Mouse (Mus musculus) hindbrain, embryonic 11.5 days (tissue): Measurements from ENCODE around the gene Rdh1. TPM values are rescaled to one million over a fixed set of nuclear protein-coding genes. Genes with fewer than 3 reads are reported as not detected.
"Not testable (repeated sequence)": the region's sequence is repeated elsewhere in the genome, so short reads cannot be mapped to it uniquely, and the experiment has no call there.

Source experiments
- ATAC-seq: fragments of 200-750 bp; cut with Nextera tagmentation; 2 replicates; pipeline ENCODE4 v1.8.0; 2017; ENCODE audit warnings: mild to moderate bottlenecking, moderate TSS enrichment, moderate library complexity; ENCODE audit not compliant: low FRiP score
- DNase-seq: peaks from one replicate; pipeline ENCODE4 v3.0.0-alpha.2; 2015; ENCODE audit warnings: low spot score
- H3K27ac ChIP-seq: fragments of 300-500 bp; sonication (generic); 2 replicates; pipeline ENCODE4 v1.5.1; 2014; ENCODE audit warnings: mild to moderate bottlenecking, low read depth, low read length
- H3K27me3 ChIP-seq: fragments of 300-500 bp; sonication (generic); 2 replicates; pipeline ENCODE4 v1.6.1; 2014; ENCODE audit warnings: mild to moderate bottlenecking, low read length, moderate library complexity, mixed read lengths; ENCODE audit not compliant: control insufficient read depth, insufficient read depth
- H3K36me3 ChIP-seq: fragments of 300-500 bp; sonication (generic); 2 replicates; pipeline ENCODE4 v1.6.1; 2014; ENCODE audit warnings: mild to moderate bottlenecking, low read length, moderate library complexity, mixed read lengths; ENCODE audit not compliant: control insufficient read depth, insufficient read depth
- H3K4me1 ChIP-seq: fragments of 300-500 bp; sonication (generic); replicated peaks from 2 replicates; pipeline ENCODE4 v1.6.1; 2014; ENCODE audit warnings: low read length, mixed read lengths; ENCODE audit not compliant: control insufficient read depth, insufficient read depth
- H3K4me2 ChIP-seq: fragments of 300-500 bp; sonication (generic); replicated peaks from 2 replicates; pipeline ENCODE4 v1.6.1; 2014; ENCODE audit warnings: mild to moderate bottlenecking, low read depth, low read length
- H3K4me3 ChIP-seq: fragments of 300-500 bp; sonication (generic); 2 replicates; pipeline ENCODE4 v1.5.1; 2014; ENCODE audit warnings: low read depth, low read length
- H3K9ac ChIP-seq: fragments of 300-500 bp; sonication (generic); 2 replicates; pipeline ENCODE4 v1.6.1; 2014; ENCODE audit warnings: low read depth, low read length
- H3K9me3 ChIP-seq: fragments of 300-500 bp; sonication (generic); 2 replicates; pipeline ENCODE4 v1.6.1; 2016; ENCODE audit warnings: low read length; ENCODE audit not compliant: control insufficient read depth
- WGBS: fragments of 180-500 bp; shearing (Covaris S2); extraction: QIAGEN DNeasy Blood & Tissue Kit; methylation state at CpG from one replicate; pipeline ENCODE4 v1.1.7; 2014; 5-methylcytosine and 5-hydroxymethylcytosine counted together
- polyA plus RNA-seq: library from polyadenylated mRNA; unstranded; fragments of >200 nt; fragmentation: Nextera tagmentation; extraction: Ambion mirVana; gene quantifications from 2 replicates; pipeline ENCODE4 v1.2.1, GENCODE M21; 2014

The Rdh1 gene
- polyA plus RNA-seq, 1 experiment from 2014 or later, result 0.05 TPM

GRCm38 (mm10) chr10:127755770-127756468 lies 3.6 kb upstream of the Rdh1 start:
- Histone ChIP-seq H3K4me1 (no peaks in the 10 kb centered on the region), H3K4me3 (no peak overlapping the region), H3K9me3 (no peaks in the 10 kb centered on the region), H3K27me3 (no peaks in the 10 kb centered on the region), H3K4me2 (0 out of 2 replicates have a peak overlapping the region, but pooled peaks have one; percentile 1), H3K9ac (no peak overlapping the region), H3K36me3 (no peaks in the 10 kb centered on the region), H3K27ac (no peak overlapping the region)
- no peak for ATAC-seq
- 47% methylated on average over 18 of the region's 18 CpGs for WGBS
- DNase-seq, result no peak

- not testable (repeated sequence) for ATAC-seq, H3K4me2 ChIP-seq, H3K27me3 ChIP-seq, DNase-seq, H3K27ac ChIP-seq, H3K9me3 ChIP-seq, H3K36me3 ChIP-seq, H3K4me3 ChIP-seq, H3K4me1 ChIP-seq, H3K9ac ChIP-seq
- 88% methylated on average over 10 of the region's 10 CpGs for WGBS
These were observed 3.4 kb downstream of the Rdh1 start for GRCm38 (mm10) chr10:127762926-127763325.

GRCm38 (mm10) chr10:127763914-127764680 lies 4.6 kb downstream of the Rdh1 start:
- no peak overlapping the region for H3K9ac ChIP-seq
- H3K36me3 ChIP-seq, result no peaks in the 10 kb centered on the region
- H3K4me1 ChIP-seq, result no peaks in the 10 kb centered on the region
- H3K27me3 ChIP-seq, result no peaks in the 10 kb centered on the region
- no peaks in the 10 kb centered on the region for H3K9me3 ChIP-seq
- H3K4me3 ChIP-seq, result no peak overlapping the region
- H3K27ac ChIP-seq, result no peak overlapping the region
- no peak overlapping the region for H3K4me2 ChIP-seq
- no peak for ATAC-seq
- WGBS, result 65% methylated on average over 12 of the region's 12 CpGs
- DNase-seq, result no peak

GRCm38 (mm10) chr10:127766564-127766963 lies 7.0 kb downstream of the Rdh1 start:
- Histone ChIP-seq H3K4me2 (no peak overlapping the region), H3K36me3 (no peaks in the 10 kb centered on the region), H3K4me1 (no peaks in the 10 kb centered on the region), H3K9ac (no peak overlapping the region), H3K4me3 (no peak overlapping the region), H3K9me3 (no peaks in the 10 kb centered on the region), H3K27me3 (no peaks in the 10 kb centered on the region), H3K27ac (no peak overlapping the region)
- DNase-seq (no peak), ATAC-seq (no peak)
- 93% methylated on average over 1 of the region's 1 CpGs for WGBS

- ATAC-seq, result no peak
- no peaks in the 10 kb centered on the region for H3K36me3 ChIP-seq
- DNase-seq, result no peak
- no peak within 1 kb of the TSS for H3K4me2 ChIP-seq
- no peak within 1 kb of the TSS for H3K4me3 ChIP-seq
- WGBS, result 86% methylated on average over 2 of the region's 2 CpGs
- no peaks in the 10 kb centered on the region for H3K27me3 ChIP-seq
- H3K9ac ChIP-seq, result no peak within 1 kb of the TSS
- H3K27ac ChIP-seq, result no peak within 1 kb of the TSS
- H3K9me3 ChIP-seq, result no peaks in the 10 kb centered on the region
- no peaks in the 10 kb centered on the region for H3K4me1 ChIP-seq
These were observed 16.5 kb downstream of the Rdh1 start, which contains the start of gene Rdh9 for GRCm38 (mm10) chr10:127776011-127776410. TSS of gene Rdh9 (plus strand) at chr10:127776386.

- ATAC-seq, H3K4me2 ChIP-seq, H3K4me1 ChIP-seq, DNase-seq, H3K9me3 ChIP-seq, H3K27me3 ChIP-seq, H3K36me3 ChIP-seq, H3K9ac ChIP-seq, H3K27ac ChIP-seq, H3K4me3 ChIP-seq: not testable (repeated sequence)
- 97% methylated on average over 17 of the region's 17 CpGs for WGBS
These were observed 22.8 kb downstream of the Rdh1 start for GRCm38 (mm10) chr10:127782321-127782720.

GRCm38 (mm10) chr10:127785411-127785810 lies 25.9 kb downstream of the Rdh1 start:
- H3K9ac ChIP-seq, H3K27ac ChIP-seq, H3K9me3 ChIP-seq, H3K4me1 ChIP-seq, H3K4me3 ChIP-seq, H3K27me3 ChIP-seq, H3K36me3 ChIP-seq, DNase-seq, ATAC-seq, H3K4me2 ChIP-seq: not testable (repeated sequence)
- 90% methylated on average over 1 of the region's 1 CpGs for WGBS

- DNase-seq (no peak), ATAC-seq (no peak)
- H3K27ac ChIP-seq, result no peak overlapping the region
- no peaks in the 10 kb centered on the region for H3K36me3 ChIP-seq
- no peaks in the 10 kb centered on the region for H3K27me3 ChIP-seq
- H3K4me3 ChIP-seq, result no peak overlapping the region
- no peaks in the 10 kb centered on the region for H3K9me3 ChIP-seq
- 76% methylated on average over 1 of the region's 1 CpGs for WGBS
- H3K9ac ChIP-seq, result no peak overlapping the region
- H3K4me2 ChIP-seq, result no peak overlapping the region
- no peaks in the 10 kb centered on the region for H3K4me1 ChIP-seq
These were observed 39.8 kb downstream of the Rdh1 start for GRCm38 (mm10) chr10:127799295-127799694.

GRCm38 (mm10) chr10:127800891-127801290 lies 41.4 kb downstream of the Rdh1 start, which contains the start of gene Rdh16:
TSS of gene Rdh16 (plus strand) at chr10:127801152.
- H3K4me1 ChIP-seq, result no peaks in the 10 kb centered on the region
- no peaks in the 10 kb centered on the region for H3K9me3 ChIP-seq
- H3K4me3 ChIP-seq, result no peak within 1 kb of the TSS
- no peak within 1 kb of the TSS for H3K9ac ChIP-seq
- ATAC-seq (no peak), DNase-seq (no peak)
- no peak within 1 kb of the TSS for H3K4me2 ChIP-seq
- 89% methylated on average over 6 of the region's 6 CpGs for WGBS
- no peaks in the 10 kb centered on the region for H3K27me3 ChIP-seq
- no peaks in the 10 kb centered on the region for H3K36me3 ChIP-seq
- no peak within 1 kb of the TSS for H3K27ac ChIP-seq
